Mouse (Mus musculus): Measurements from ENCODE around the gene Traf5. TPM values are rescaled to one million over a fixed set of nuclear protein-coding genes. Genes with fewer than 3 reads are reported as not detected.

The Traf5 gene
- polyA plus RNA-seq, 1 experiment from 2014 or later: 4.2 TPM

- WGBS: 51% methylated on average over 9 of the region's 9 CpGs
- H3K9ac ChIP-seq (replicated peaks): no peak overlapping the region
- H3K4me3 ChIP-seq: no peak overlapping the region
- ATAC-seq (ENCODE audit: low FRiP score, low read depth): no peak
- H3K4me2 ChIP-seq (replicated peaks): no peak overlapping the region
- H3K36me3 ChIP-seq: no peaks in the 10 kb centered on the region
- H3K9me3 ChIP-seq: no peaks in the 10 kb centered on the region
- H3K27ac ChIP-seq (replicated peaks): no peak overlapping the region
- H3K27me3 ChIP-seq: peaks cover 34% of the 10 kb centered on the region
- H3K4me1 ChIP-seq: peaks cover 7% of the 10 kb centered on the region; the same call in 1 of the 2 replicates
These were observed 2.9 kb downstream of the Traf5 start for GRCm38 (mm10) chr1:192089208-192090166.

GRCm38 (mm10) chr1:192088011-192088410, 4.3 kb downstream of the Traf5 start:
- Histone ChIP-seq H3K9me3 (no peaks in the 10 kb centered on the region), H3K9ac (replicated peaks) (no peak overlapping the region), H3K36me3 (no peaks in the 10 kb centered on the region), H3K4me2 (replicated peaks) (no peak overlapping the region), H3K27me3 (peaks cover 34% of the 10 kb centered on the region), H3K4me1 (peaks cover 7% of the 10 kb centered on the region; the same call in 1 of the 2 replicates), H3K4me3 (no peak overlapping the region), H3K27ac (replicated peaks) (no peak overlapping the region)
- WGBS: 80% methylated on average over 4 of the region's 4 CpGs
- no peak for ATAC-seq (ENCODE audit: low FRiP score, low read depth)

GRCm38 (mm10) chr1:192087098-192087497, 5.3 kb downstream of the Traf5 start:
- H3K4me1 ChIP-seq: peaks cover 5% of the 10 kb centered on the region; the same call in 1 of the 2 replicates
- H3K9ac ChIP-seq (replicated peaks): no peak overlapping the region
- no peaks in the 10 kb centered on the region for H3K36me3 ChIP-seq
- H3K27me3 ChIP-seq: peaks cover 31% of the 10 kb centered on the region
- WGBS: 71% methylated on average over 4 of the region's 4 CpGs
- H3K4me2 ChIP-seq (replicated peaks): no peak overlapping the region
- no peak for ATAC-seq (ENCODE audit: low FRiP score, low read depth)
- no peaks in the 10 kb centered on the region for H3K9me3 ChIP-seq
- H3K4me3 ChIP-seq: no peak overlapping the region
- H3K27ac ChIP-seq (replicated peaks): no peak overlapping the region

- Histone ChIP-seq H3K4me3 (no peak overlapping the region), H3K9me3 (no peaks in the 10 kb centered on the region), H3K27ac (replicated peaks) (no peak overlapping the region), H3K36me3 (no peaks in the 10 kb centered on the region), H3K4me1 (no peaks in the 10 kb centered on the region), H3K9ac (replicated peaks) (no peak overlapping the region), H3K4me2 (replicated peaks) (no peak overlapping the region), H3K27me3 (peaks cover 25% of the 10 kb centered on the region)
- WGBS: 88% methylated on average over 12 of the region's 12 CpGs
- ATAC-seq (ENCODE audit: low FRiP score, low read depth): no peak
These were observed 5.9 kb downstream of the Traf5 start for GRCm38 (mm10) chr1:192086279-192087037.

- Histone ChIP-seq H3K4me3 (no peak overlapping the region), H3K4me2 (replicated peaks) (no peak overlapping the region), H3K9ac (replicated peaks) (no peak overlapping the region), H3K4me1 (no peaks in the 10 kb centered on the region), H3K9me3 (0 out of 2 replicates have a peak, but pooled peaks cover 3% of the 10 kb centered on the region), H3K27me3 (peaks cover 13% of the 10 kb centered on the region), H3K36me3 (no peaks in the 10 kb centered on the region), H3K27ac (replicated peaks) (no peak overlapping the region)
- no peak for ATAC-seq (ENCODE audit: low FRiP score, low read depth)
- WGBS: 91% methylated on average over 10 of the region's 10 CpGs
These were observed 7.1 kb downstream of the Traf5 start for GRCm38 (mm10) chr1:192085218-192085617.

- WGBS: 85% methylated on average over 1 of the region's 1 CpGs
- no peaks in the 10 kb centered on the region for H3K27me3 ChIP-seq
- H3K4me3 ChIP-seq: no peak overlapping the region
- H3K27ac ChIP-seq (replicated peaks): no peak overlapping the region
- H3K9ac ChIP-seq (replicated peaks): no peak overlapping the region
- ATAC-seq (ENCODE audit: low FRiP score, low read depth): no peak
- no peak overlapping the region for H3K4me2 ChIP-seq (replicated peaks)
- H3K4me1 ChIP-seq: no peaks in the 10 kb centered on the region
- H3K36me3 ChIP-seq: no peaks in the 10 kb centered on the region
- H3K9me3 ChIP-seq: 0 out of 2 replicates have a peak, but pooled peaks cover 3% of the 10 kb centered on the region
These were observed 9.7 kb downstream of the Traf5 start for GRCm38 (mm10) chr1:192082646-192083045.

- WGBS: 91% methylated on average over 2 of the region's 2 CpGs
- no peak overlapping the region for H3K27ac ChIP-seq (replicated peaks)
- ATAC-seq (ENCODE audit: low FRiP score, low read depth): no peak
- H3K4me3 ChIP-seq: no peak overlapping the region
- H3K4me1 ChIP-seq: no peaks in the 10 kb centered on the region
- H3K36me3 ChIP-seq: no peaks in the 10 kb centered on the region
- H3K4me2 ChIP-seq (replicated peaks): no peak overlapping the region
- no peak overlapping the region for H3K9ac ChIP-seq (replicated peaks)
- no peaks in the 10 kb centered on the region for H3K27me3 ChIP-seq
- 0 out of 2 replicates have a peak, but pooled peaks cover 3% of the 10 kb centered on the region for H3K9me3 ChIP-seq
These were observed 11.2 kb downstream of the Traf5 start for GRCm38 (mm10) chr1:192081129-192081528.

GRCm38 (mm10) chr1:192079121-192079520, 13.2 kb downstream of the Traf5 start:
- no peak for ATAC-seq (ENCODE audit: low FRiP score, low read depth)
- Histone ChIP-seq H3K27ac (replicated peaks) (no peak overlapping the region), H3K4me2 (replicated peaks) (no peak overlapping the region), H3K4me3 (no peak overlapping the region), H3K4me1 (peaks cover 7% of the 10 kb centered on the region; the same call in 1 of the 2 replicates), H3K27me3 (no peaks in the 10 kb centered on the region), H3K9me3 (0 out of 2 replicates have a peak, but pooled peaks cover 3% of the 10 kb centered on the region), H3K36me3 (no peaks in the 10 kb centered on the region), H3K9ac (replicated peaks) (no peak overlapping the region)
- WGBS: 85% methylated on average over 1 of the region's 1 CpGs

- 0 out of 2 replicates have a peak, but pooled peaks cover 3% of the 10 kb centered on the region for H3K9me3 ChIP-seq
- WGBS: 75% methylated on average over 3 of the region's 3 CpGs
- no peak for ATAC-seq (ENCODE audit: low FRiP score, low read depth)
- no peak overlapping the region for H3K4me2 ChIP-seq (replicated peaks)
- no peak overlapping the region for H3K4me3 ChIP-seq
- H3K27me3 ChIP-seq: no peaks in the 10 kb centered on the region
- peaks cover 7% of the 10 kb centered on the region; the same call in 1 of the 2 replicates for H3K4me1 ChIP-seq
- H3K27ac ChIP-seq (replicated peaks): no peak overlapping the region
- H3K36me3 ChIP-seq: no peaks in the 10 kb centered on the region
- H3K9ac ChIP-seq (replicated peaks): no peak overlapping the region
These were observed 14.0 kb downstream of the Traf5 start for GRCm38 (mm10) chr1:192078406-192078805.

- Histone ChIP-seq H3K9ac (replicated peaks) (no peak overlapping the region), H3K4me3 (no peak overlapping the region), H3K4me2 (replicated peaks) (no peak overlapping the region), H3K4me1 (peaks cover 7% of the 10 kb centered on the region; the same call in 1 of the 2 replicates), H3K36me3 (no peaks in the 10 kb centered on the region), H3K27me3 (no peaks in the 10 kb centered on the region), H3K27ac (replicated peaks) (no peak overlapping the region), H3K9me3 (0 out of 2 replicates have a peak, but pooled peaks cover 3% of the 10 kb centered on the region)
- ATAC-seq (ENCODE audit: low FRiP score, low read depth): no peak
These were observed 15.4 kb downstream of the Traf5 start for GRCm38 (mm10) chr1:192076796-192077535.

- no peak overlapping the region for H3K4me2 ChIP-seq (replicated peaks)
- H3K9ac ChIP-seq (replicated peaks): no peak overlapping the region
- H3K4me1 ChIP-seq: peaks cover 7% of the 10 kb centered on the region; the same call in 1 of the 2 replicates
- no peaks in the 10 kb centered on the region for H3K36me3 ChIP-seq
- 88% methylated on average over 4 of the region's 4 CpGs for WGBS
- H3K9me3 ChIP-seq: 0 out of 2 replicates have a peak, but pooled peaks cover 1% of the 10 kb centered on the region
- H3K27ac ChIP-seq (replicated peaks): no peak overlapping the region
- ATAC-seq (ENCODE audit: low FRiP score, low read depth): no peak
- no peaks in the 10 kb centered on the region for H3K27me3 ChIP-seq
- no peak overlapping the region for H3K4me3 ChIP-seq
These were observed 16.3 kb downstream of the Traf5 start for GRCm38 (mm10) chr1:192076101-192076500.

All from midbrain, embryonic 12.5 days (tissue).